Mouse (Mus musculus): ENCODE data around the gene Syt12.

The Syt12 gene

DNA sequence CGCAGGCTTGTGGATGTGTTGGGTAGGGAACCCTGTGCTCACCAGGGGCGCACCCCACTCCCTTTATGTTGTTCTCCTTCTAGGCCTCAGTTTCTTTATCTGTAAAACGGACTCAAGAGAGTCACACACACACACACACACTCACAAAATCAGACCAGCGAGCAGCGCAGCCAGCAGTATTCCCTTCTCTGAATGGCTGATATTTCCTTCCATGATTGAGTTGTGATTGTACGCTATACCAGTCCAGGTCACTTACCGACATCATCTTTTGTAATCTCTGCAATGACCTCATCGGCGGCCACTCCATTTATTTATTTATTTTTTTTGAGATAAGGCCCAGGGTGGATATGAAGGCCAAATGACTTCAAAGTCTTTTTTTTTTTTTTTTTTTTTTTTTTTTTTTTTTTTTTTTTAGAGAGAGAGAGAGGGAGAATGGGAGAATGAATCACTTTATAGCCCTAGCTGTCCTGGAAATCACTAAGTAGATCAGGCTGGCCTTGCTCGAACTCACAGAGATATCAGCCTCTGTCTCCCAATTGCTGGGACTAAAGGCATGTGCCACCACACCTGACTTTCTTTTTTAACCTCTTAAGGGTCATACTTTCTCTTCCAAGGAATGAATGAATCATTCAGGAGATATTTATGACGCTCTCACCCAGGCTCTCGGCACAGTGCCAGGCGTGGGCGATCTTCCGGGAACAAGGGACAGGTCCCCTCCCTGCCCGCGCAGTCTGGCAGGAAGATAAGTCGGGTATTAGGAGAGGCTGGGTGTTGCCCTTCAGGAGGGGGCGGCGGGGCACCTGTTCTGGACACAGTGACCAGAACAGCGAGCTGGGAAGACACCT, at the start of gene Syt12:
Gene Syt12 (minus strand): TSS at position 103 of the 845 bp plus-strand sequence.
- DNase-seq (ENCODE audit: low read depth, low spot score) = peak; percentile 12

DNA sequence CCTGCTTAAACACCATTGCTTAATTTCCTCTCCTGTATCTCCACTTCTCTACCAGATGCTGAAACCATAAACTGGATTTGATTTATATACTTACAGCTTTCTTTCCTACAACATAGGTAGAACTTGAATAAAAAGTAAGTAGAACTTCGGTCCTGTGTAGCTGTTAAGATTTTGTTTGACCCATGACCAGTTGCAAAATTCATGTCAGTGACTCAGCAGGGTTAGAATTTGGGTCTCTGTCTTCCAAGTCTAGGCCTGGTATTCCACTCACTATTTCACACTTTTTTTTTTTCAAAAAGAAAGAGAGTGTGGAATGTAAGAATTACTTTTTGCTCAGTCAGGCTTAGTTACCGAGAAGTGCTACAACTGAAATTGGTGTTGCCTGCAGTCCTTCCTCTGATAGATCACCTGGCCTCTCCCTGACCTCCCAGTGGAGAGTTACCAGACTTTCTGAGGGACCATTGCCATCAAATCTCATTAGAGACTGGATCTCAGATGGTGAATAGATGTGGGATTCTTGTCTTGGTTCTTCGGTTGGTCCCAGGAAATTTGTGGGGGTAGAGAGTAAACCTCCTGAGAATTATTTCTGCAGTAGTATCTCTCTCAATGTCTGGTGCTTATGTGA, 44.3 kb upstream of the Syt12 start:
- DNase-seq (ENCODE audit: low read depth, low spot score) = no peak

DNA sequence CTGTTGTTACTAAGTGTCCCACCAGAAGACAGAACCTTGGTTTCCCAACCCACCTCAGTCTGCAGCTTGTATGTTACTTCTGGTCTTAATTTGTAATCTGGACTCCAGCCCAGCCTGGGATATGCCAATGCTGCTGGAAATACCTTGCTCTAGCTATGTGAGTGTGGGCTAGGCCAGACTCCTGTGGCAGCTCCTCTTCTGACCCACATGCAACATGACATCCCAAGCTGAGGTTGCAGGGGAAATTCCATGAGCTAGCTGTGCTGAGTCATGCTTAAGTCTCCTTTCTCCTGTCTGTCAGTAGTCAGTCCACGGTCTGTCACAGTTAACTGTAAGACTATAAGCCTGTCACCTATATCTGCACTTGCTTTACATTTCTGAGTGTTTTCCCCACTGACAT, 40.2 kb upstream of the Syt12 start:
- DNase-seq (ENCODE audit: low read depth, low spot score) = no peak

DNA sequence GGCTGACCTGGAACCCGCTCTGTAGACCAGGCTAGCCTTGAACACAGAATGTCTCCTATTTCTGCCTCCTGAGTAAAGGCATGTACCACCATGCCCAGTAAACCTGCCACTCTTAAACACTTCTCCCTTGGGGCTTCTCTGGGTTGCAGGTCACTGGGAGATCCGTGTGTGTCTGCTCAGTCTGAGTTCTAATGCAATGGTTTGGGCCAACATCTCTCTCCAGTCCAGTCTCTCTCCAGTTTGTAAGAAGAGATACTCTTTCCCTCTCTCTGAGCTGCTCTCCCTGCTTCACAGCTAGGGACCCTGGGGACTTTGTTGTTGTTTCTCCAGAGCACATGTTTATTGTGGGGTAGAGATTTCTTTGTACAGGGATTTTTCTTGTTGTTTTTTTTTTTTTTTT, 39.0 kb upstream of the Syt12 start:
- no peak for DNase-seq (ENCODE audit: low read depth, low spot score)

DNA sequence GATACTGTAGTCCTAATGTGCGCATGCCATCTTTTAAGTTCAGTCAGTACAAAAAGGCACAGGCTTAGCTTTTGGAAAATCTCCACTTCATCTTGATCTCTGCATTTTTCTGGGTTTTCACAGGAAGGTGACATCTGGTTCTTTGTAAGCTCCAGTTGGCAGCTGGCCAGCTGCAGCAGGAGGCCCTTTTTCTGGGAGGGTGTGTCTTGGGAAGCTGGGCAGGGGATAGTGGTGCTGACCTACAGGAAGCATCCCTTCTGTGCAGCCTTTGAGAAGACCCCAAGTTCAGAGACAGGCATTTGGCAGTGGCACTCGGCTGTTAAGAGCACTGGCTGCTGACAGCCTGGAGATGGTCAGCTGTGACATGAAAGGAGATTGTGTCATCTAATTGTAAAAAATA, 38.5 kb upstream of the Syt12 start:
- no peak for DNase-seq (ENCODE audit: low read depth, low spot score)

DNA sequence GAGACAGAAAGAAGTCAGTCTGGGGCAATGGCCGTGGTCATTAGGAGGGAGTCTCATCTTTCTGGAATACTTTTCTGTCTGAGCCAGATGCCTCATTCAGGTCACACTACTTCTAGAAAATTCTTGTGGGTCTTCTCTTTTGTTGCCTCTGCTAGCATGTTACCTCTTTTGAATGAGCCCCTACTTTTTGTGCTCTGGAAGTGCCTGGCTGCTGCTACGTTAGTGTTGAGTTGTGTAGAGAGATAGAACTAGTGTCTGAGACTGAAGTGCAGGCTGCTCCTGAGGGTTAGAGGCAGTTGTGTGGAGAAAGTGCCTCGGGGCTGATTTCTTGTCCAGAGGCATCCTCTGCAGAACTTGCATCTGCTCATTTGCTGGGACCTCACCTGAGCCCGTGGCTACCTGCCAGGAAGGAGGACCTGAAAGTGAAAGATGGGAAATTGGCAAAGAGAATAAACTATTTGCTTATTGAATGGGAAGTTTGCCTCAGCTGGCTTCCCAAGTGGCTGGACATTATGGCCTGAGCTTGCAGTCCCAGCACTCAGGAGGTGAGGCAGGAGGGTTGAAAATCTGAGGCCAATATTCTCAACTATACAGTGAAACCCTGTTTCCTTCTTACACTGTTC, 36.1 kb upstream of the Syt12 start:
- no peak for DNase-seq (ENCODE audit: low read depth, low spot score)

DNA sequence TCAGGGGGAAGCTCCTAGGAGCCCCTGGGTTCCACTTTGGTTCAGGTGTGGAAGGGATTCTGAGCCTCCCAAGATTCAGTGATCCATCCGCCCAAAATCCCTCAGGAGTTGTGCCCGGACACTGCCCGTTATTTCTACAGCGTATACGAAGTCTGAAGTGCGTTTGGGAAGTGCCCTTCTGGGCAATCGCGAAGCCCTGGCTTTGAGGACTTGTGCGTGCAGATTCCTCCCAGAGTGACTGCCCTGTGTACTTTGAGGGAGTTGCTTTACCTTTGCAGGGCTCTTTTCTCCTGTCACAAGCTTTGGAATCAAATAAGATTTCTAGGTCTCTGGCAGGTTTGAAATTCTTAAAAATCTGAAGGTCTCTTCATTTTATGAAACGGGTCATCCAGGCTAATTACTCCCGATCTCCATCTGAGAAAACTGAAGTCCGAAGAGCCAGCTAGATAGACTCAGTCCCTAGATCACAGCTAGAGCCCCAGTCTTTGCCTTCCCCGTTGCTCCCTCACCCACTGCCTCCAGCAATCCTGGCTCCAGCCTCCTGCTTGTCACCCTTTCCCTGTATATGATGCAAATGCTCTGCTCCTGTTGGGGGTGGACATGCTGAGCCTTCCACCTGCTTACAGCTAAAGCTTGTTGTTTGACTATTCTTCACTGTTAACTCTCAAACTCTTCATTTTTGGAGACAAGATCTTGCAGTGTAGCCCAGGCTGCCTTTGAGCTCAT, 34.0 kb upstream of the Syt12 start:
- DNase-seq (ENCODE audit: low read depth, low spot score) = no peak

DNA sequence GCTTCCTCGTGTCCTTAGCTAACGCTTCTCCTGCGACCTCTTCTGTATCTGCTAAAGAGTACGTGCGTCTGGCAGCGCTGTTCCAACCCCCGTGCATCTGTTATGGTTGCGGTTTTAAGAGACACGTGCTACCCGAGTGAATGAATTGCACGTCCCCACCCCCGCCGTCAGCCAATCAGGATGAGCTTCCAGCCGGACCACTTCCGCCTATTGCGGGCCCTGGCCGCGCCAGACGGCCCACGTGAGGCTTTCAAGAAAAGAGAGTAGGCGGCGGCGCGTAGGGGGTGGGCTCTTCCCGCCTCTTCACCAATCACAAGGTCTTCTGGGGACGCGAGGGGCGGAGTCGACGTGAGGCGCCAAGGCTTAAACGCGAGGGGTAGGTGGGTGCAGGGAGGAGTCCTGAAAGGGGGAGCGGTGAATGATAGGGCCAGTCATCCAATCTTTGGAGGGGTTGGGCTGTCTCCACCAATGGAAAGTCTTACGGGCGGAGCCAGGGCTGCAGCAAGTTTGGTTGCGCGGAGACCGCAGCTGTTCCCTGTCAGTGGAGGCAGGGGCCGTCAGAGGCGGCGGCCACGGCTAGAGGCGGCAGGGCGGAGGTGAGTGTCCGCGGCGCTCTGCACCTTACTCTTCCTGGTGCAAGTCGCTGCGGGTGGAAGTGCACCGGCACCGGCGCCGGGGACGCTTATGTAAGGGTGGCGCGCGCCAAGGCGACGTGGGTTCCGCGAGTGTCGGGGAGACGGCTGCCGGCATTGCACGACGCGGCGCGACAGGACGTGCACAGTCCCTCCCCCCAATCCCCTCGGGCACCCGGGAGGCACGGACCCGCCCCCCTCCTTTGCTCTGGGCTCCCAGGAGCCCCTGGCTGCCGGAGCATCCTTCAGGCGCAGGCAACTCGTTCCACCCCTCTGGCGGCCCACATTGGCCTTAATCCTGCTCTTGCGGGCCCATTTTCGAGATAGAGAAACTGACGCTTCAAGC, 33.0 kb upstream of the Syt12 start, which contains the start of gene Pcx:
Gene Pcx (plus strand): TSS at position 487 of the 978 bp plus-strand sequence.
- DNase-seq (ENCODE audit: low read depth, low spot score) = peak; percentile 99

DNA sequence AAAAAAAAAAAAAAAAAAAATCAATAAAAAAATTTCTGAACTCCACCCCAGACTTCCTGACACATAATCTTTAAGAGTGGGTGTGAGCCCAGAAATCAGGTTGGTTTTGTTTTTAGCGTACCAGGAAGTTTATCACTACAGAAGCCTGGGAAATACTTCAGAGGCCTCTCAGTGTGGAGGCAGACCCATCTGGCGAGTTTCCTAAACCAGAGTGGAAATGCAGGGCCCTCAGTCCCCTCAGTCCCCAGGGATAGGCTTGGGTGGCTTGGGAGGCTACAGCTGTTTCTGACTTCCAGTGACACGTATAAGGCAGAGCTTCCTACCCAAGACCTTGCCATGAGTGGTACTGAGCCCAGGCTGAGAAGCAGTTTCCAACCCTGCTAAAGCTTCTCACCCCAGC, 30.5 kb upstream of the Syt12 start:
- no peak for DNase-seq (ENCODE audit: low read depth, low spot score)

DNA sequence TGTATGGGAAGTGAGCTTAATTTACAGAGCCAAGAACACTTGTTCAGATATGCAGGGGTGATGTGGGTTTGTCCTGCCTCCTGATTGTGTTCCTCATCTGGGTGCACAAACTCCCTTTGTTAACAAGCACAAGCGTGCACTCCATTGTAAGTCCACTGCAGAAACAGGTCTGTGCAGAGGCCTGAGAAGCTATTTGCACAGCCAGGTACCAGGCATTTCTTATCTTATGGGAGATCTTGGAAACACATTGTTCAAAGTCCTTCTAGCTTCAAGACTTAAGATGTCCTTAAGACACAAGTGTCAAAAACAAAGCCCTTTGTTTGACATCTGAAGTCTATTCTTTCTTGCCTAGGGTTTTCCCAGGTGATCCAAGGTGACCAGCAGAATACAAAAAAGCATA, 27.6 kb upstream of the Syt12 start:
- DNase-seq (ENCODE audit: low read depth, low spot score) = no peak

DNA sequence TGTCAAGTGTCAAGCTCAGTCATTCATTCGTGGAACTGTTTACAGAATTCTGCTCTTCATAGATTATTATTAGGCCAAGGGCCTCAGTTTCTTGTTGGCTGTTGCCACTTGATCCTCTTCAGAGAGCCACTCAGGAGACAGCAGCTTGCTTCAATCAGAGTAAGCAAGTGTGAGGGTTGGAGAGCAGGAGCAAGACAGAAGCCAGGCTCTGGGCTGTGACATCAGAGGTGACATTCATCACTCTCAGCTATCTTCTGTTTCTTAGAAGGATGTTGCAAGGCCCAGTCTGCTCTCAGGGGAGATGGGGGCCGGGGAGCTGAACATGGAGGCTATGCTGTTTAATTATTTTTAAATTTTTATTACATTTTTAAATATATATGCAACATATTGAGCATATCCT, 25.5 kb upstream of the Syt12 start:
- no peak for DNase-seq (ENCODE audit: low read depth, low spot score)

DNA sequence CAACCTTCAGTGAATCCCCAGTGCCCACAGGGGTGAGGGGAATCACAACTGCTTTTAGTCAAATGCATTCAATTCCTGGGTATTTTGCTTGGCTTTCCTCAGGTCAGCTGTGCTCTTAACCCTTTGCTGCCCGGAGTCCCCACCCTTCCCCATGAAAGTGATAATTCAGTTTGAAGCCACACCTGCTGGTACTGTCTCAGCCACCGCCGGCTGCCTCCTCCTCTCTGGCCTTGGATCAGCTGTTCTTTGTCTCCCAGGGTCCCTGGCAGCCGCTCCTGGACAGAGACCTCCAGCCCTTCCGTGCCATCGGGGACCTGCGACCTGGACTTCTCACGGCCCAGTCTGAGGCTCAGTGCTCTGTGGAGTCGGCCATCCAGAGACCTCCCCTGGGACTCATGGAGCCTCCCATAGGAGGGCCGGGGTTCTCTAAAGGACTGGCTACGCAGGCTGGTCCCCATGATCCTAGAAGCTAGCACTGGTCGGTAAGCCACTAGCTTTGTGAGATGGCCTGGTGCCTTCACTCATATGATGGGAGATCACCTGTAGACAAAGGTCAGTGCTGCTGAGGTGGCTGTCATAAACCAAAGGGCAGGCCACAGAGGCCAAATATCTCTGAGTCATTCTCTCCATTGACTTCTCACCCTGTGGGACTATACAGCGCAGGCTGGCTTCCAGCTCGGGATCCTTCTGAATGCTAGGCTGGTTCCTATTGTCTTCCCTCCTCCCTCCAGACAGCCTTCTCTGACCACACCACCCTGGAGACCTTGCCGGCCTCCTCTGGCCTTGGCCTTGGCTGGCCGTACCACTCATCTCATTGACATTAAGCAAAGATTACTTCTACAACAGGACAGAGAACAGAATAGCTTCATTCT, 21.1 kb upstream of the Syt12 start, which contains the start of gene 2010003K11Rik:
Gene 2010003K11Rik (minus strand): TSS at position 522 of the 872 bp plus-strand sequence.
- no peak for DNase-seq (ENCODE audit: low read depth, low spot score)

DNA sequence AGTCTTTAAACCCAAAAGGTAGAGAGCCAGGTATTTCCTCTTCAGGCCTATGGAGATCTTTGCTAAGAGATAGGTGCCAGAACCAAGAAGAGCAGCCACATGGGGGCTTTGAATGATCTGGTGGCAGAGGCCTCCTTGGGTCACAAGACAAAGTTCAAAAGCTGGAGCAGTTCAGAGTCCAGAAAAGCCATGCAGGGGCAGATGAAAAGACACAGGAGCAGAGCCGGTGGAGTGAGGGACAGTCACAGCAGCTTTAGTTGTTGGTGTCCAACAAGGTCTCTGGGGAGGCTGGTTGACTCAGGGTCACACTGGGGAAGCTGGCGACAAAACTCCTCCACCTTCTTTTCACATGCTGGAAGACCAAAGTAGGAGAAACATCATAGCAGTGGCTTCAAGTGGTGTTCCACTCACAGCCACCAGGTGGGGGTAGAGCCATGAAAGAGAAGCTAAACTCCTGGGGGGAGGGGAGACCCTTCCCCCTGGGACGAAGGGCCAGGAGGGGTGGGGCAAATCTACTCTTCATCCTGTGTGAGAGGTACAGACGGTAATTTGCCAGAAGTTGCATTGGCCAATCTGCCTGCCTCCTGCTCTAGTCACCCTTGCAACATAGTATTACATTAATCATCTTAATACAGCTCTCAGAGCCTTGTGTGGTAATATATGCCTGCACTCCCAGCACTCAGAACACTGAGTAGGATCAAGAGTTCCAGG, 20.2 kb upstream of the Syt12 start:
- peak; percentile 71 for DNase-seq (ENCODE audit: low read depth, low spot score)

DNA sequence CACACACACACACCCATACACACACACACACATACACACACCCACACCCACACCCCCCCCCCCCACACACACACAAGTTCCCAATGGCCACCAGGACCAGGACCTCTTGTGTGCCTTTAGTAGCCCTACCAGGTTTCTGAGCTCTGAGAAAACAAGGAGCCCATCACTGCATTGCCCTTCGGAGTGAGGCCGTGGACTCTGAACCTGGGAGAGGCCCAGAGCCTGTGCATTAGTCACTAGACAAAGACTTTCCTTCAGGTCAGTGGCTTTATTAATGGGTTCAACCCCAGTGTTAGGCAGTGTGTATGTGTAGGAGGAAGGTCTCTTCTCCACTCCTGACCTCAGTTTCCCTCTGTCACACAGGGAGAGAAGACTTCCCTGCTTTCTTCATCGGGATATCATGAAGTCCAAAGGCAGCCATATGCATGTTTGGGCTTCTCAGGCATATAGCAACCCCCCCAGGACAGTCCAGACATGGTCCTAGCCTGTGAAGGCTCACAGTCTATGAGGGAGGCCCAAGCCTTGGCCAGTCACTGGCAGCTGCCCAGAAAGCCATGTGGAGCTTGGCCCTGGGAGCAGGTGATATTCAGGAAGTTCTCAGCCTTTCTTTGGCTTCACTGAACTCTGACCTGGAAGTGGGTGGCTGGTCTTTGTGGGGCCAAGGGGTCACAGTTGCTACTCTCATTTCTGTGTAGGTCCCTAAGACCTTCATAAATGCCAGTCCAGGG, 19.5 kb upstream of the Syt12 start:
- DNase-seq (ENCODE audit: low read depth, low spot score) = no peak

DNA sequence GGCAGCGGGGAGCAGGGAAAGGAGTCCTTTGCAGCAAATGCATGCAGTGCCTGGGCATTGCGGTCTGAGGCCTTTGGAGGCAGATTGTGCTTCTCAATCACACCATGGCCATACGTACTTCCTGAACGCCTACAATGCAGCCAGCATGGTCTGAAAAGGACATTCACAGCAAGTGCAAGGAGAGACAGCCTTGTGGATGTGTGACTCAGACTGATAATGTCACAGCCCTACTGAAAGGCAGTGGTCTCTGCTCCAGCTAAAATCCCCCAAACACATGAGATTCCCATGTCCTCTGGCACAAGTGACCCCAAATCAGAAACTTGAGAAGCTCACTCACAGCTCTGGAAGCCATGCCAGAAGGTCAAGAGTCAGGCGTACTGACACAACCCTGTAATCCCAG, 18.6 kb upstream of the Syt12 start:
- DNase-seq (ENCODE audit: low read depth, low spot score) = no peak

DNA sequence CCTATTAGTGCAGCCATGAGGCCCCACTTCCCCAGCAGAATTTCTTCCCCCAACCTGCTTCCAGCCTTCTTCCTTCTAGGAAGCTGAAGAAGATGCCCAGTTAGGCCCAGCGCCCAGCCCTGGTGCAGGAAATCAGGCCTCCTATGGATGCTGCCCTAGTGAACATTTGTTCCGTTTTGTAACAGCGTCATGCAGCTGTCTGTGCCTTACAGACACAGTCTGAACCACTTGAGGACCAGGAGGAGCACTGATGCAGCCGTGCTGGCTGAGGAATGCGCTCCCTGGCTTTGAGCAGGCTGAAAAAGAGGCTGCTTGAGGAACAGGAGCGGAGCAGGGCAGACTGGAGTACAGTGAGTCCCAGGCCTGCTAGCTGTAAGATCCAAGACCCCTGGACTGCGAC, 17.5 kb upstream of the Syt12 start:
- DNase-seq (ENCODE audit: low read depth, low spot score) = no peak

DNA sequence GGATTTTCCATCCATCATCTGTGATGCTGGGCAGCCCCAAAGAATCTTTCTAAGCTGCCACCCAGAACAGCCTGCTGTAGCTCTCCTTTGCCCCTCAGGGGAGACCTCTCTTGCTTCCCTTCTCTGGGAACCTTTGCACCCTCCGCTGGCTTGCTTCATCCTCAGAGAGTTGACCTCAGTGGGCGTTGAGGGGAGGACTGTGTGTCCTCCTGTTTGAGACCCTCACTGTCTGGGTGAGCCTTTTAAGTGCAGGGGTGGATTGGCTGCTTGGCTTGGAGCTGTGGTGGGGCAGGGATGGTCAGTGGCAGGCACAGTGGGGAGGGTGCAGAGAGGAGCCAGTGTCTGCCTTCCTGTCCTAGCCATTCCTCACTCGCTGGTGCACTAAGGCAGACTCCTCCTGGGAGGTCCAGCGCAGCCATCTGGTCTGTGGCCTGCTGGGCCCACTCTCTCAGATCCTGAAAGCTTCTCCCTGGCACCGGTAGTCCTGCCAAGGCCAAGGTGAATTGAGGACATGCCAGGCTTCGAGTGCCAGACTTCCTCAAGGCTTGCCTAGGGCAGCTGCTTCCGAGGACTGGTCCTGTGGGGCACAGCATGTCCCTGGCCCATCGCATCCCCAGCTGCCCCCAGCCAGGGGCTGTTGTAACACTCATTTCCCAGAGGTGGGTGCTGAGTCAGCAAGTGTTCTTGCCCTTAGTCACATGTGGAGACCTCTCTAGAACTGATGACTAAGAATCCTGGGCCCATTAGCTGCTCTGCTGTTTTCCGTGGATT, 15.5 kb upstream of the Syt12 start:
- DNase-seq (ENCODE audit: low read depth, low spot score) = no peak
